Mouse (Mus musculus) adipocyte (in vitro differentiated cells): ENCODE results near the gene Nup133.

Experiments used
- DNase-seq: peaks from one replicate; pipeline ENCODE4 v3.0.0-alpha.2; 2016; ENCODE audit warnings: low spot score

Nup133 gene

GRCm38 (mm10) chr8:123887163-123887562 lies 61.9 kb downstream of the Nup133 start:
- no peak for DNase-seq

- no peak for DNase-seq
These were observed 64.1 kb downstream of the Nup133 start for GRCm38 (mm10) chr8:123884721-123885565.

GRCm38 (mm10) chr8:123883094-123883493 lies 66.0 kb downstream of the Nup133 start:
- DNase-seq, result no peak

- no peak for DNase-seq
These were observed 66.7 kb downstream of the Nup133 start for GRCm38 (mm10) chr8:123882412-123882811.

- no peak for DNase-seq
These were observed 68.2 kb downstream of the Nup133 start for GRCm38 (mm10) chr8:123880821-123881350.

- no peak for DNase-seq
These were observed 68.8 kb downstream of the Nup133 start for GRCm38 (mm10) chr8:123880271-123880670.

GRCm38 (mm10) chr8:123877865-123878264 lies 71.2 kb downstream of the Nup133 start:
- no peak for DNase-seq

GRCm38 (mm10) chr8:123874324-123874723 lies 74.7 kb downstream of the Nup133 start:
- DNase-seq, result no peak

GRCm38 (mm10) chr8:123873364-123873763 lies 75.7 kb downstream of the Nup133 start:
- no peak for DNase-seq

- no peak for DNase-seq
These were observed 77.0 kb downstream of the Nup133 start for GRCm38 (mm10) chr8:123872048-123872447.

GRCm38 (mm10) chr8:123866971-123867370 lies 82.1 kb downstream of the Nup133 start:
- peak; percentile 29 for DNase-seq

- DNase-seq, result no peak
These were observed 83.3 kb downstream of the Nup133 start for GRCm38 (mm10) chr8:123865786-123866185.

GRCm38 (mm10) chr8:123860386-123860785 lies 88.7 kb downstream of the Nup133 start:
- DNase-seq, result peak; percentile 10

- no peak for DNase-seq
These were observed 89.3 kb downstream of the Nup133 start, which contains the start of gene Ccsap for GRCm38 (mm10) chr8:123859648-123860259. Gene Ccsap, minus strand, starts transcription at chr8:123860209.

GRCm38 (mm10) chr8:123858941-123859647 lies 90.0 kb downstream of the Nup133 start:
- DNase-seq, result peak; percentile 83

- no peak for DNase-seq
These were observed 90.5 kb downstream of the Nup133 start for GRCm38 (mm10) chr8:123858574-123858940.

GRCm38 (mm10) chr8:123857361-123857760 lies 91.7 kb downstream of the Nup133 start:
- DNase-seq, result no peak

- DNase-seq, result no peak
These were observed 94.2 kb downstream of the Nup133 start for GRCm38 (mm10) chr8:123854733-123855475.

GRCm38 (mm10) chr8:123854252-123854651 lies 94.8 kb downstream of the Nup133 start:
- no peak for DNase-seq

- DNase-seq, result no peak
These were observed 97.5 kb downstream of the Nup133 start for GRCm38 (mm10) chr8:123851590-123851989.

GRCm38 (mm10) chr8:123849352-123849751 lies 99.7 kb downstream of the Nup133 start:
- no peak for DNase-seq

- no peak for DNase-seq
These were observed 101.5 kb downstream of the Nup133 start for GRCm38 (mm10) chr8:123847546-123847945.
